Mouse (Mus musculus): ENCODE measurements around the gene Gm11733. TPM values are rescaled to one million over a fixed set of nuclear protein-coding genes. Genes with fewer than 3 reads are reported as not detected.

Gene Gm11733
- polyA plus RNA-seq (2012), result not detected in 2 replicates

- TF ChIP-seq GATA1 (IDR thresholded peaks at IDR 0.05; ENCODE audit: low read length), result no peak
Measured at GRCm38 (mm10) chr11:117484198-117484597, at the start of gene Gm11733. Gene Gm11733 (plus strand): TSS chr11:117484368.

GRCm38 (mm10) chr11:117436401-117437109, 47.6 kb upstream of the Gm11733 start:
- TF ChIP-seq GATA1 (IDR thresholded peaks at IDR 0.05; ENCODE audit: low read length), result no peak

GRCm38 (mm10) chr11:117437110-117437490, 47.1 kb upstream of the Gm11733 start:
- no peak for TF ChIP-seq GATA1 (IDR thresholded peaks at IDR 0.05; ENCODE audit: low read length)

GRCm38 (mm10) chr11:117438363-117438762, 45.8 kb upstream of the Gm11733 start:
- TF ChIP-seq GATA1 (IDR thresholded peaks at IDR 0.05; ENCODE audit: low read length), result no peak

- no peak for TF ChIP-seq GATA1 (IDR thresholded peaks at IDR 0.05; ENCODE audit: low read length)
Measured at GRCm38 (mm10) chr11:117440865-117441425, 43.2 kb upstream of the Gm11733 start.

GRCm38 (mm10) chr11:117444090-117444489, 40.1 kb upstream of the Gm11733 start:
- TF ChIP-seq GATA1 (IDR thresholded peaks at IDR 0.05; ENCODE audit: low read length), result no peak

- TF ChIP-seq GATA1 (IDR thresholded peaks at IDR 0.05; ENCODE audit: low read length), result no peak
Measured at GRCm38 (mm10) chr11:117445707-117446106, 38.5 kb upstream of the Gm11733 start.

- TF ChIP-seq GATA1 (IDR thresholded peaks at IDR 0.05; ENCODE audit: low read length), result no peak
Measured at GRCm38 (mm10) chr11:117454086-117454485, 30.1 kb upstream of the Gm11733 start.

- no peak for TF ChIP-seq GATA1 (IDR thresholded peaks at IDR 0.05; ENCODE audit: low read length)
Measured at GRCm38 (mm10) chr11:117459148-117459547, 25.0 kb upstream of the Gm11733 start.

GRCm38 (mm10) chr11:117462202-117462864, 21.8 kb upstream of the Gm11733 start:
- no peak for TF ChIP-seq GATA1 (IDR thresholded peaks at IDR 0.05; ENCODE audit: low read length)

GRCm38 (mm10) chr11:117466292-117466691, 17.9 kb upstream of the Gm11733 start:
- no peak for TF ChIP-seq GATA1 (IDR thresholded peaks at IDR 0.05; ENCODE audit: low read length)

- no peak for TF ChIP-seq GATA1 (IDR thresholded peaks at IDR 0.05; ENCODE audit: low read length)
Measured at GRCm38 (mm10) chr11:117466911-117467310, 17.3 kb upstream of the Gm11733 start.

GRCm38 (mm10) chr11:117468585-117469363, 15.4 kb upstream of the Gm11733 start:
- TF ChIP-seq GATA1 (IDR thresholded peaks at IDR 0.05; ENCODE audit: low read length), result no peak

- no peak for TF ChIP-seq GATA1 (IDR thresholded peaks at IDR 0.05; ENCODE audit: low read length)
Measured at GRCm38 (mm10) chr11:117469724-117470123, 14.4 kb upstream of the Gm11733 start.

GRCm38 (mm10) chr11:117470586-117471195, 13.5 kb upstream of the Gm11733 start:
- TF ChIP-seq GATA1 (IDR thresholded peaks at IDR 0.05; ENCODE audit: low read length), result no peak

Measured in G1E-ER4 (cell line).